Mouse (Mus musculus): ENCODE results near the gene Tex14. TPM values are rescaled to one million over a fixed set of nuclear protein-coding genes. Genes with fewer than 3 reads are reported as not detected.
A peak's percentile ranks its signal among the peaks of the same experiment; 100 is the strongest.
"Not testable (repeated sequence)": the region's sequence is repeated elsewhere in the genome, so short reads cannot be mapped to it uniquely, and the experiment has no call there.

The Tex14 gene
- polyA plus RNA-seq, 1 experiment, result 1.1 TPM

DNA sequence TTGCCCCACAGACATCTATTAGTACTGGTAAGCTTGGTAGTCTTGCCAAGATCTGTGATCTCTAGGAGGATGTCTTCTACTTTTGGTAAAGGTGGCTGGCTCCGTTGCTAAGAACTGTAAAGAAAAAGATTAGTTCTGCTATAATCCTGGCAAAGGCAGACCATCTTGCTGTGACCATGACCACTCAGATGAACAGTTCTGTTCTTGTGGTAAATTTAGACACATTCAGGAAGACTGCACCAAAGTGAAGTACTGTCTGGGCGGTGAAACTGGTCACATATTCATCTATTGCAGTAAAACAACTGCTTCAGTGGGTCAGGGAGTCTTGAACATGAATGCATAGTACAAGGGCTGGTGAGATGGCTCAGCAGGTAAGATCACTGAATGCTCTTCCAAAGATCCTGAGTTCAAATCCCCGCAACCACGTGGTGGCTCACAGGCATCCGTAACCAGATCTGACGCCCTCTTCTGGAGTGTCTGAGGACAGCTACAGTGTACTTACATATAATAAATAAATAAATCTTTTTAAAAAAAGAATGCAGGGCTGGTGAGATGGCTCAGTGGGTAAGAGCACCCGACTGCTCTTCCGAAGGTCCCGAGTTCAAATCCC is 63.9 kb downstream of the Tex14 start:
- no peak for TF ChIP-seq POLR2A (IDR thresholded peaks at IDR 0.05; ENCODE audit: borderline replicate concordance, extremely low read depth, insufficient read depth, insufficient read length, poor library complexity, severe bottlenecking)
- TF ChIP-seq CTCF (IDR thresholded peaks at IDR 0.05; ENCODE audit: borderline replicate concordance, extremely low read depth, insufficient read depth, insufficient read length), result no peak
- DNase-seq (ENCODE audit: low read depth), result no peak

GRCm38 (mm10) chr11:87470807-87471698 is 66.2 kb downstream of the Tex14 start:
- peak; percentile 91 for DNase-seq (ENCODE audit: low read depth)

DNA sequence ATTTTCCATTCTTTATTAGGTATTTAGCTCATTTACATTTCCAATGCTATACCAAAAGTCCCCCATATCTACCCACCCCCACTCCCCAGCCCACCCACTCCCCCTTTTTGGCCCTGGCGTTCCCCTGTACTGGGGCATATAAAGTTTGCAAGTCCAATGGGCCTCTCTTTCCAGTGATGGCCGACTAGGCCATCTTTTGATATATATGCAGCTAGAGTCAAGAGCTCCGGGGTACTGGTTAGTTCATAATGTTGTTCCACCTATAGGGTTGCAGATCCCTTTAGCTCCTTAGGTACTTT is 66.8 kb downstream of the Tex14 start:
- DNase-seq (ENCODE audit: low read depth), result not testable (repeated sequence)

DNA sequence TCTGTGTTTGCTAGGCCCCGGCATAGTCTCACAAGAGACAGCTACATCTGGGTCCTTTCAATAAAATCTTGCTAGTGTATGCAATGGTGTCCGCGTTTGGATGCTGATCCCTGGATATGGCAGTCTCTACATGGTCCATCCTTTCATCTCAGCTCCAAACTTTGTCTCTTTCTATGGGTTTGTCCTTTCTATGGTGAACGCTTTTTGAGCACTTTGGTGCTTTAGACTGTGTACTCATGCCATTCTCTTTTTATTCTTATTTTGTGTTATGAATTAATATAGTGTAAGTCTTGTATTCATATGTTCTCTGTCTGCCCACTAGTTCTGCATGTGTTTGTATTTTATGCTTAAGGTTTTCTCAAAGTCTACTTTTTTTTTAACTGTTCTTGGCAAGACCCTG is 67.2 kb downstream of the Tex14 start:
- DNase-seq (ENCODE audit: low read depth), result not testable (repeated sequence)

DNA sequence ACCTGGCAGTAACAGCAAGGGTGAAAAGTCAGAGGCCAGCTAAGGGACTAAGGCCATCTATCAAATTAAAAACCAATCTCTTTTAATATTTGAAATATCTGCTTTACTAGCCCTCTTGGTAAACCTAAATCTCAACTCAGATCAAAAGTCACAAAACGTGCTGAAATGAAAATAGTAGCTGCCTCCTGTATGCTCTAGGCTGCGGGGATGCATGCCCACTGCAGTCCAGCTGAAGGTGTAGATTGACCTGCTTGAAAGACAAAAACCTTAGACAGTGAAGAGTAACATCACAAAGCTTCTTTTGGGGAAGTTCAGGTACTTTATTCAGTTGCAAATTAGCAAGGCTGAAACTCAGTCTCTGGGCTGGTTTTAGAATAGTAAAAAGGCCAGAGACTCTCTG is 74.3 kb downstream of the Tex14 start:
- not testable (repeated sequence) for DNase-seq (ENCODE audit: low read depth)

DNA sequence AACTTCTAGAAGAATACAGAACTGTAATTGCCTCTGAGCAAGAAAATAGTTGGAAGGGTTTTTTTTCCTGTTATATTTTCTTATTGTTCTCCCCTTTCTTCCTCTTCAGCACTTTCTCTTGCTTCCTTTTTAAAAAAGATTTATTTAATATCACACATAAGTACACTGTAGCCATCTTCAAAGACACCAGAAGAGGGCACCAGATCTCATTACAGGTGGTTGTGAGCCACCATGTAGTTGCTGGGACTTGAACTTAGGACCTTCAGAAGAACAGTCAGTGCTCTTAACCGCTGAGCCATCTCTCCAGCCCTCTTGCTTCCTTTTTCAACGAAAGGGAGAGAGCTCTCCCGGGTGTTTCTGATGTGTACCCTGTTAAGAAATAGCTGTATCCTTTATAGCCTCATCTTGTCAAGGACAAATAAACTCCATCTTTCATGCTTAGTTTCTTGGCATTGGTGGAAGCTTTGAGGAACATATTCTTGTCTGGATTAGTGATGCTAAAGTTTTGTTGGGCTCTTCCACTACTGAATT is 79.0 kb downstream of the Tex14 start:
- DNase-seq (ENCODE audit: low read depth), result no peak
- TF ChIP-seq CTCF (IDR thresholded peaks at IDR 0.05; ENCODE audit: borderline replicate concordance, extremely low read depth, insufficient read depth, insufficient read length) (no peak), POLR2A (IDR thresholded peaks at IDR 0.05; ENCODE audit: borderline replicate concordance, extremely low read depth, insufficient read depth, insufficient read length, poor library complexity, severe bottlenecking) (no peak)

DNA sequence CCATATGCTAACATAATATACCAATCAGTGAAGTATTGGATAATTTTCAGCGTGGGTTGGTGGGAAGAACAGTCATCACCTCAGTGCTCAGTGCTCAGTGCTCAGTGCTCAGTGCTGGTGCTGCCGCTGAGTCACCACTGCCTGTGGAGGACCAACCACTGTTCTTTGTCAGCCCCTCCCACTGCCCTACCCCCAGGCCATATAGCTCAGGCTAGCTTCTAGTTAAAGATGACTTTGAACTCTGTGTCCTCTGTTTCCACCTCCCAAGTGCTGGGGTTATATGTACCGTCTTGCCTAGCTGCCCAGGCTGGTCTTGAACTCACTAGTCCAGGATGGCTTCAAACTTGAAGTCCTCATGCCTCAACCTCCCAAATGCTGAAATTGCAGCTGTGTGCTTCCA is 84.1 kb downstream of the Tex14 start:
- TF ChIP-seq CTCF (IDR thresholded peaks at IDR 0.05; ENCODE audit: borderline replicate concordance, extremely low read depth, insufficient read depth, insufficient read length), result no peak
- TF ChIP-seq POLR2A (IDR thresholded peaks at IDR 0.05; ENCODE audit: borderline replicate concordance, extremely low read depth, insufficient read depth, insufficient read length, poor library complexity, severe bottlenecking), result no peak
- DNase-seq (ENCODE audit: low read depth), result no peak

GRCm38 (mm10) chr11:87504690-87505214 is 99.9 kb downstream of the Tex14 start:
- TF ChIP-seq CTCF (IDR thresholded peaks at IDR 0.05; ENCODE audit: borderline replicate concordance, extremely low read depth, insufficient read depth, insufficient read length), result no peak
- TF ChIP-seq POLR2A (IDR thresholded peaks at IDR 0.05; ENCODE audit: borderline replicate concordance, extremely low read depth, insufficient read depth, insufficient read length, poor library complexity, severe bottlenecking), result no peak
- peak; percentile 61 for DNase-seq (ENCODE audit: low read depth)

DNA sequence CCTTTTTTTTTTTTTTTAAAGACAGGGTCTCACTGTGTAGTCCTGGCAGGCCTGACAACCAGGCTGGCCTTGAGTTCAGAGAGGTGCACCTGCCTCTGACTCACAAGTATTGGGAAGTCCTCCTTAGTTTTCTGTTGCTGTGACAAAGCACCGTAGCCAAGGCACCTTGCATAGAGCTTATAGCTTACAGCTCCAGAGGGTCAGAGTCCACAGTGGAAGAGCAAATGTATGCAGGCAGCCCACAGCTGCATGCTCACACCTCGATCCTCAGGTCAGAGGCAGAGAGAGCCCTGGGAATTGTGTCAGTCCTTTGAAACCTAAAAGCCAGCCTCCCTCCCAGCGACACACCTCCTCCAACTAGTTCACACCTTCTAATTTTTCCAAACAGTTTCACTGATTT is 101.6 kb downstream of the Tex14 start:
- TF ChIP-seq CTCF (IDR thresholded peaks at IDR 0.05; ENCODE audit: borderline replicate concordance, extremely low read depth, insufficient read depth, insufficient read length) (no peak), POLR2A (IDR thresholded peaks at IDR 0.05; ENCODE audit: borderline replicate concordance, extremely low read depth, insufficient read depth, insufficient read length, poor library complexity, severe bottlenecking) (no peak)
- no peak for DNase-seq (ENCODE audit: low read depth)

GRCm38 (mm10) chr11:87507043-87507442 is 102.2 kb downstream of the Tex14 start:
- no peak for TF ChIP-seq CTCF (IDR thresholded peaks at IDR 0.05; ENCODE audit: borderline replicate concordance, extremely low read depth, insufficient read depth, insufficient read length)
- no peak for DNase-seq (ENCODE audit: low read depth)

DNA sequence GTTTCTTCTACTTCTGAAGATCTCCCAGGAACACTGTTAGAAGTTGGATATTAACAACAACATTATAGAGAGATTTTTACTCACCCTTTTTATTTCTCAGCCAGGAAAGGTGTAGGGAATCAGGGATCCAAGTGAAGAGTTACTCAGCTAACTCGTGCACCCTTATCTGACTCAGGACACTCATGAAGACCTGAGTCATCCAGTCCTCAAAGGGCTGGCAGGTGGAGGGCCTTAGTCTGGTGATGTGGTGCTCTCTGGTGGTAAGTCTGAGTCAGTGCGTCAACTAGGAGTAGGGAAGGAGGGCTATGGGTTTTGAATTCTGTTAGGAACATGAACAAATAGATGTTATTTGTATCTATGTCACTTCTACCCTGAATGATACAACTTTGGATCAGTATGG is 114.4 kb downstream of the Tex14 start:
- no peak for TF ChIP-seq POLR2A (IDR thresholded peaks at IDR 0.05; ENCODE audit: borderline replicate concordance, extremely low read depth, insufficient read depth, insufficient read length, poor library complexity, severe bottlenecking)
- TF ChIP-seq CTCF (IDR thresholded peaks at IDR 0.05; ENCODE audit: borderline replicate concordance, extremely low read depth, insufficient read depth, insufficient read length), result peak; percentile 68; the same call in 1 of the 2 replicates
- DNase-seq (ENCODE audit: low read depth), result peak; percentile 57

GRCm38 (mm10) chr11:87523466-87523865 is 118.6 kb downstream of the Tex14 start:
- no peak for DNase-seq (ENCODE audit: low read depth)
- no peak for TF ChIP-seq CTCF (IDR thresholded peaks at IDR 0.05; ENCODE audit: borderline replicate concordance, extremely low read depth, insufficient read depth, insufficient read length)
- TF ChIP-seq POLR2A (IDR thresholded peaks at IDR 0.05; ENCODE audit: borderline replicate concordance, extremely low read depth, insufficient read depth, insufficient read length, poor library complexity, severe bottlenecking), result no peak

DNA sequence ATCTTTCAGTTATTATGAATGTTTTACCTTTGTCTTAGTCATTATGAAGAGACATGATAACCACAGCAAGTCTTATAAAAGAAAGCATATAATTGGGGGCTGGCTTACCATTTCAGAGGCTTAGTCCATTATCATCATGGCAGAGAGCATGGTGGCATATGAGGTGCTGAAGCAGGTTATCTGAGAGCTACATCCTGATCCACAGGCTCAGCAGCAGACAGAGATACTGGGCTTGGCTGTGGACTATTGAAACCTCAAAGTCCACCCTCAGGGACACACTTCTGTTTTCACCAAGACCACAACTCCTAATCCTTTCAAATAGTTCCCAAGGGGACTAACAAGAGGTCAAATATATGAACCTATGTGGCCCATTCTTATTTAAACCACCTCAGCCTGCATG is 119.1 kb downstream of the Tex14 start:
- DNase-seq (ENCODE audit: low read depth), result no peak
- TF ChIP-seq POLR2A (IDR thresholded peaks at IDR 0.05; ENCODE audit: borderline replicate concordance, extremely low read depth, insufficient read depth, insufficient read length, poor library complexity, severe bottlenecking) (no peak), CTCF (IDR thresholded peaks at IDR 0.05; ENCODE audit: borderline replicate concordance, extremely low read depth, insufficient read depth, insufficient read length) (no peak)
